Mouse (Mus musculus) CD4-positive, CD25-positive, alpha-beta regulatory T cell, adult 2 months (primary cell): ENCODE measurements around the gene Auh.
A peak's percentile ranks its signal among the peaks of the same experiment; 100 is the strongest.

Source experiments
- DNase-seq: peaks from one replicate; pipeline ENCODE4 v3.0.0-alpha.2; 2012; ENCODE audit warnings: low read depth, low spot score

The Auh gene

DNA sequence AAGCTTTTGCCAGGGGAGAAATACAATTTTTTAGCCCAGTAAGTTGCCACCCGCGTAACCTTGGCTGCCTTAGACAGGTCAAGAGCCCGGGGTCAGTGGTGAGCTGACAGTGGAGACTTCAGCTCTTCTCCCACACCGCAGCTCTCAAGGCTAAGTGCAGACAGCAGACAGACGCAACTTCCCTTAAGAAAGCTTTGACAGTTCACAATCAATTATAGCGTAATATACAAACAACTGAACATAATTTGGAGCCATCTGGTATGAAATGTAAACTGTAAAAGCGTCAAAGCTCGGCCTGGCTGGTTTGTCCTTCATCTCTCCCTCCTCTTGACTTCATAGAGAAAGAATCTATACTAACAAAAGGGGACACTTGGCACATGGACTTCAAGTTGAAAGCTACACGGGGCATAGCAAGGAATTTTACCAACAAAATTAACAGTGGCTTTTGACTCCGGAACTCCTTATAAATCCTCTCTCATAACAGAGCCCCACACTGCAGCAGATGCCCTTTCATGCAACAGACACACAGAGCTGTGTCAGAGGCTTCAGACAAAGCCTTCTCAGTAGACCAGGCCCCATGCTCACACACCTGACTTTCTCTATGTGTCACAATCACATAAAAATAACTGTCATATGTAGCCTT, 85.8 kb downstream of the Auh start:
- DNase-seq, result no peak

DNA sequence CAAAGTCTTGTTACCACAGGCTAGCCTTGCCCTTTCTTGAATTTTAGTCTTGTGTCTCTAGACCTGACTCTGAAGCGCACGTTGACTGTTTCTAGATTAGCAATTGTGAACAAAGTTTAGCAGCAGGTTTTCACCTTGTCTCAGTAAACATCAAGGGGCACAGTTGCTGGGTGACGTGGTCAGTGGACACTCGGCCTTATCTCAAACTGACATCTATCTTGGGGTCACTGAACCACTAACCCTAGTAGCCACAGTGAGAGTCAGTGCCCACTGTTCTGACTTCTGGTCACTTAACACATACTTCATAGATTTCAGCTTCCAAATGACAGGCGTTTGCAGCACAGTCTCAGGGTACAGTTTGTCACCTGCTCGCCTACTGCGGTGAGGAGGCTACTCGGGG, 93.2 kb downstream of the Auh start:
- no peak for DNase-seq

DNA sequence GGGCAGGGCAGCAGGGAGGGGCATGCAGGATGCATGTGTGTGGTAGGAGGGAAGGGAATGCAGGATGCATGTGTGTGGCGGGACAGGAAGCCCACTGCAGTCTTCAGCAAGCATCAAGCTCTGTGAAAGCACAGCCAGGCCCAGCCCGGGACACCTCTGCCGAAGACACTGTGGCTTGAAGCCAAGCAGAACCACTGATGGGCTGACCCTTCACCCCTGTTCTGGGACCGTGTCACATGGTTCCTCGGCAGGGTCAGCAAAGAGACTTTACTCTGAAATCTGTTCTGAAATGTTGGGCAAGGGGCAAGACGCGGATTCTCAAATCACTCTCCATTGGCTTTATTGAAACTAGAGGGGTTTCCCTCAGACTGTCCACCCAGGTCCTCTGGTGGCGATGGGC, 94.9 kb downstream of the Auh start:
- no peak for DNase-seq

DNA sequence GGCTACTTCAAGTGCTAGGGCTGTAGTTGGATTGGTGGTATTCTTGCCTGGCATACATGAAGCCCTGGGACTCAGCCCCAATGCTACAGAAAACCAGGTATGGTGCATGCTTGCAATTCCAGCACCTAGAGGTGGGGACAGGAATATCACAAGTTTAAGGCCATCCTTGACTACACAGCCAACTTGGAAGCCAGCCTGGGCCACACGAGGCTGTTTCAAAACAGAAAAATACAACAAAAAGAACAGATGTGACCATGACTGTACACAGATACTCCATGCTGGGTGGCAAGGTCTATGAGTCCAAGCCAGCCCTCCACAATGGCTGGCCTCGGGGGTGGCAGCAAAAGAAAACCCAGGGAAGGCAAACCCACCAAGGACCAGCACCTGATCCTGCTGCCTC, 95.7 kb downstream of the Auh start:
- DNase-seq, result no peak

DNA sequence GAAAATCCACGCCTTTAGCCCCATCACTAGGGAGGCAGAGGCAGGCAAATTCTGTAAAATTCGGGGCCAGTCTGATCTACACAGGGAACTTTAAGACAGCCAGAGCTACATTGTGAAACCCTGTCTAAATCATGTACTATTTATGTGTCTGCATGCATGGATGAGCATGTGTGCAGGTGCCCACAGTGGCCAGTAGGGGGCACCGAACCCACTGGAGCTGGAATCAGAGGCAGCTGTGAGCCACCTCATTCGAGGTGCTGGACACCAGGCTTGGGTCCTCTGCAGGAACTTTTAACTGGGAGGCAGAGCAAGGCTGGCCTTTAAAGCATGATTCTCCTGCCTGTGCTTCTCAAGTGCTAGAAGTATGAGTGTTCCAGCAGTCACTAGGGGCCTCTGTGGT, 96.3 kb downstream of the Auh start:
- DNase-seq, result peak; percentile 56

DNA sequence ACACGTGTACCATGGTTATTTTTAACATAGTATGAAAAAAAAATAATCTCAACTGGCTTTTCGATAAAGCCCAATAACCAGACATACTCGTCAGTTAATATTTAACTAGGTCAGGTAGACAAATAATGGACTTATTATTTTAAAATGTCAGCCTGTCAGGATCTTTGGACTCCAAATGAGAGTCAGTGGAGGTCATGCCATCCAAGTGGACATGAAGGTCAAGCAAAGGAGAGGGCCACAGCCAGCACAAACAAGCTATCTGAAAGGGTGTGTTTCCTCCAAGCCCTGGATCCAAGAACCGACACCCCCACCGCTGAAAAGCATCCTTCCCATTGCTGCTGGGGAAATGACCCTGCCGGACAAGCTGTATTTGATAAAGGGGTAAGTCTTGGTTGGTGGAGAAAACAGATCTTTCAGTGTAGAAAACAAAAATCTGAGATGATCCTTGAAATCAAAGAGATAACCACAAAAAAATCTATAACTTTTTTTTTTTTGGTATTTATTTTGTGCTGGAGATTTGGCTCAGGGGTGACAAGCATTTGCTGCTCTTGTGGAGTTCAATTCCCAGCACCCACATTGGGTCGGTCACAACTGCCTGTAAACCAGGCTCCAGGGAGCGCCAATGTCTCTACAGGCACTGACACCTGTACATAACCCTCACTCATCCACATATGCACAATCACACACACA, 96.9 kb downstream of the Auh start:
- DNase-seq, result no peak

DNA sequence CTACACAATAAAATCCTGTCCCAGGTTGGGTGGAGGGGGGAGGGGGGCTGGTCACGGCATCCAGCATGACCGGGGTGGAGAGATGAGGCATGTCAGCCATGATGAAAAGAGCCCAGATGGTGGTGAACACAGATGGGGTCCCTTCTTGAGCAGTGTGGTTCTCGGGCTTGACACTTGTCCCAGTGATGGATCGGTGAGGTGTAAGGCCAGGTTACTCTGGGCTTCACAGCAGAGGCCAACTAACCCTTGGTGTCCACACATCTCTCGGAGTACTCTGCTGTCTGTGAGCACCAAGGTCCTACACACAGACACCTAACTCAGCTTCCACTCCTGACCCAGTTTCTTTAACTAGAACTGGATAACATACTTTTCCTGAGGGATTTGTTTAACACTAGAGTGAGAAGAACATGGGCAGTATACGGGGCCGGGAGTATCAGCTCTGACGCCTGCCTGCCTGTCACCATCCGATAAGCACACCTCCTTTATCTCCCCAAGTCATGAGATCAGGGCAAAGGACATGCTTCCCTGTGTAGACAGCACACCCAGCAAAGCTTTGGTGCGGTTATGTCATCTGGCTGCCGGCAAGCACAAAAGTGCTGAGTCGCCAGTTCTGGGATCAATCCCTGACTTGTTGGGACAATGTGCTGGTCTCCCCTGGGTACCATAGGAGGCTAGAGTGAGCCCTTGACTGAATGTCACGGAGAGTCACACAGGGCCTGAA, 98.3 kb downstream of the Auh start:
- DNase-seq, result no peak

DNA sequence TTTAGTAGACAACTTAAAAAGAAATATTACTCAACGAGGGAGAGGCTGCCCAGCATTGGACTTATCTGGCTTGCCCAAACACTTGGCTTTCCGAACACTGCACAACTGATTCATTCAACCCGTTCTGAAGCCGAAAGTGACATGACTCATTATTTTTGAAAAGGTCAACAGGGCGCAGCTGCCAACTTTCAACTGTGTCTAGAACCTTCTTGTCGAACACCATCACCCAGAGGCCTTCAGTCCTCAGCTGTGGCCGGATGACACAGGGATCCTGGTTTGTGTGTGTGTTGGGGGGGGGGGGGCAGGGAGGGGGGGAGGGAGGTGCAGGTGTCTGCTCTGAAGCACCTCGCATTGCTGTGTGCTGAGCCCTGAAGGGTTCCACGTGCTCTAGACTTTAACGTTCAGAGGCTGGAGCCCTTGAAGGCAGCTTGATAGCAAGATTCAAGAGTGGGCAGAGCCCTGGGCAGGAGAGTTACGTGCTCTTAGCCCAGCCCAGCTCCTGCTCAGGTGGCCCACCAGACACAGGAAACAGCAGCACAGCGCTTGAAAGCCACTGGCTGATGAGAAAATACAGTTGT, 100.4 kb downstream of the Auh start:
- peak; percentile 66 for DNase-seq

DNA sequence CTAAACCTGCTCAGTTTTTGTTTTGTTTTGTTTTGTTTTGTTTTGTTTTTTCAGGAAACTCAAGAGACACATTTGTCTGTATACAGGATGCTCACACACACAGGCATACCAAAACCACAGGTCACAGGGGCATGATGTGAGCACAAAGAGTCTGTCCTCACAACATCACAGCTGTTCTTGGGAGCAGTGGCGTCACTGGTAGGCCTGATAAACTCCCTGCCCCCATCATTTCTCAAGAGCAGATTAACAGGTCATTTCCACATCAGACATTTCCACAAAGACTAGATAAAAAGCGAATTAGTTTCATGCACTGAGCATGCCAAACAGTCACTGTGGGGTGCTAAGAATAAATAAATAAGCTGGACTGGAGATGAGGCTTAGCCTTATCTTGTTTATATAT, 101.3 kb downstream of the Auh start:
- peak; percentile 50 for DNase-seq

DNA sequence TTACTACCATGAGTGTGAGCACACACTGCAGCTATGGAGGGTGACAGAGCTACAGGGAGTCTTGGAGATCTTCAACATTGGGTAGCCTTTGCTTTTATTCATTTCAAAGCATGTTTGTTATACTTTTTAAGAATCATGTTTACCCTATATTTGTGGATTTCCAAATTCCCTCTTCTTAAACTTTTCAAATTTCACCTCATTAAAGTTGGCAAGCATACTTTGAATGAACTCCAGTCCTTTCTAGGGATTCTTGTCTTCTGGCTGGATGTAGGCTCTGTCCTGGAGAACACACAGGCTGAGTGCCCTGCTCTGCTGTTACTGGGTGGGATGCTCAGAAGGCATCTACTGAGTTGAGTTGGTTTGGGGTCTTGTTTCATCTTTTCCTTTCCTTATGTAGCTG, 102.8 kb downstream of the Auh start:
- DNase-seq, result no peak

DNA sequence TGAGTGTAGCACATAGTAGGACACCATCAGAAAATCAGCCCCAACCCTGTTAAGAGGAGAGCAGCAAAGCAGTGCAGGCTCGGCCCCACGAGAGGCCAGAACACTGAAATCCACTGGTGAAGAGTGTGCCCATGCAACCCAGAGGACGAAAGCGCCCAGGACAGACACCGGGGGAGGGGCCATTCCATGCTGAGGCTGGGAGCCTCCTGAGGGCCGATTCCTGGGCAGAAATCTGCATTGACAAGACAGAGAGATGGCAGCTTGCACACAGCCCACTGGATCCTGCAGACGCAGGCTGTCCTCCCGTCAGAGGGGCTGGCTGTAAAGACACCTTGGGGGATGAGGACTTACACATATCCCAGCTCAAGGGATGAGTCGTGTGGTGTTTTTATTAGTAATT, 104.7 kb downstream of the Auh start:
- no peak for DNase-seq

DNA sequence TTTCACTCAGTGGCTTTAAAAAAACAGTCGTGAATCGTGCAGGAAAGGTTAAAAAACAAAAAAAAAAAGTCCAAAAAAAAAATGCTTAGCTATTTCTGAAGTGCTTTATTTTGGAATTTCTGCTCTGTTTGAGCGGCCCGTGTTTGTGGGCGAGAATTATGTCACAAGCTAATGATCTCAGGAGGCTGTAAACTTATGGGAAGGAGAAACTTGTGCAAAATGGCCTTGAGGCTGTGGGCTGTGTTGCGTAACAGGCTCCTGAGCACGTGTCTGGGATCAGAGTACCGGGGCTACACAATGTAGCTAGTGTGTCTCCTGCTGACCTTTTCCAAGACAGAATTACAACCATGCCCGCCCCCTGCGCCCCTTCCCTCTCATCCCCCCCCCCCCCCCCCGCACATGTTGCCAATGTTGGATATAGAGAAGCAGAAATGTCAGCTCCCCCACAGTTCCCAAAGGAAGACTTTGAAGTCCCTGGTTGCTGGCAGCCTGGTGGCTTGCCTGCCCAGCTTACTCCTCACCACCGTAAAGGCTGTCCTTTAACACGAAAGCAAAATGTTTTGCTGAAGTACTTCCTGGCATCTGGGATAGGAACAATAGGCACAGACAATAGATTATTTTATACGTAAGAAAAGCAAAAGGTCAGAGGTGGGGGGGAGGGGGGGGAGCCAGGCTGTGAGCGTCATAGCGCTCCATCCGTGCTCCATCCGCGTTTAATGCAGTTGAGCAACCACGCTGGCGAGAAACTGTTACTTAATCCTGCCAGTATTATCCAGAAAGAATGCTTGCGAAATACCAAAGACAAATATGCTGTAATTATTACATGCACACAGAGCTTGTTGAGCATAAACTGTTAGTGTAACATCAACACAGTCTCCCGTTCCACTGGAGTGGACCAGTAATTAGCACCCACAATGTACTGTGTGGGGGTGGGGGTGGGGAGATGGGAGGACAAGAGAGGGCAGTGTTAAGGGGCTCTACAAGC, 107.0 kb downstream of the Auh start:
- DNase-seq, result peak; percentile 48

DNA sequence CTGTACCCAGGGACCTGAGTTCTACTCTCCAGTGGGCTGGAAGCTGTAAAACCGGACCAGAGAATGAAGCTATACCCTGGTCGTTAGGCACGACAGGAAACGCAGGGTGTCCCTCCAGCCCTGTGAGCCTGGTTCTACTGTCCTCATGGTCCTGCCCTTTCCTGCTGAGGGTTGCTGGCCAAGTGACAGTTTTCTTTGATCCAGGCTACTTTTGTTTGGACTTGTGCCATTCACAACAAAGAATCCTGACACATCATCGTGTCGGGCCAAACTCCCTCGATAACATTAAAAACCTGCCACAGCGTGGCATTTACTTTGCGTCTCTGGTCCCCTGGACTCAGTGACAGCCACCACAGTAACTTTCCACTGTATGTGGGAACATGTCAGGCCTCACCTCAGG, 107.9 kb downstream of the Auh start:
- DNase-seq, result no peak

DNA sequence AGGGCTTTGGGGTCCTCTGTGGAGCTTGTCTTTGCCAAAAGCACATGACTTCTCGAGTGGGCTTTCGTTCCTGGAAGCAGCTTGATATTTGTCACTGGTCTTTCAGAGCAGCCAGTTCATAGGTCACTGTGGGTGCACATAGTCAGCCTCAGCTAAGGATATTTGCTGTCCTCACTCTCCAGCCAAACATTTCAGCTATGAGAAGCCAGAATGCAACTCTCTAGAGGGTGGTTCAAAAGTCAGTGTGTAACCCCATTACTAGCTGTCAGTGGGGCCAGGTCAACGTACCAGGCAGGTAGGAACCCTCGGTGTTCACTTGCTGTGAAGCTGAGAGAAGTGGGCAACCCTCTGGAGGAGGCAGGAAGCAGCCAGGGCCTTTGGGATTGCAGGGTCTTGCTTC, 109.6 kb downstream of the Auh start:
- no peak for DNase-seq

DNA sequence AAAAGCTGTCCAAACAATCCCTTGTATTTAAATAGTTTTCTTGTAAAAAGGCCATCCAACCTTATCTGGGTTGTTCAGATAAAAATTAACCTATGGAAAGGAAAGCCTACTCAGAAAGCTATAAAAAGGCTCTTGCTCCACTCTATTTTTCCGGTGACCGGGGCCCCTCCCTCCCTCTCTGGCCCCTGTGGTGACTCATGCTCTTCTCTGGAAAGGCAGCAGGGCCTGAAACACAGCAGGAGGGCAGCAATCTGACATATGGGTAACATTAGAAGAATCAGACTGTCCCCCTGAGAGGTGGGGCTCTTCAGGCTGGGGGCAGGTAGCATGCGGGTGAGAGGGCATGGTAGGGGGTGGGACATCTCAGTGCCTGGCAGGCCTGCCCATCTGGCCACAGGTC, 110.7 kb downstream of the Auh start:
- DNase-seq, result no peak

DNA sequence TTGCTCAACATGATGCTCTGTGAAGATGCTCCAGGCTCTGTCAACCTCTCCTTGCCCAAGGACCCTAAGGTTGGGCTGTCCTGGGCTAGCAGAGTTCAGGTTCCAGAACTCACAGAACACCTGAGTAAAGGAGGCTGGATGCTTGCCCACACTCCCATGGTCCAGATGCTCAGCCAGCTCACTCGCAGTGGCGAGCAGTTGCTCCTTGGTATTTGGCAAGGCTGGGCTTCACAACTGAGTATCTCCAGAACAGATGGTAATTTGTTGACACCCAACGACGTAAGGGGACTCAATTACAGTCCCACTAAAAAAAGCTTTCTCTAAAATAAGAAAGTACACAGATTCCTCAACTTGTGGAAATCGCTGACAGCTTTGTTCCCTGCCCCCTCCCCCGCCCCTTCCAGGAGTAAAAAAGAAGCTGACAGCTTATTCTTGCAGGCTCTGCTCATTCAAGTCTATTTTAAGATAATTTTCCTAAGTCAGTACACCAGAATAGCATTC, 111.4 kb downstream of the Auh start:
- no peak for DNase-seq

DNA sequence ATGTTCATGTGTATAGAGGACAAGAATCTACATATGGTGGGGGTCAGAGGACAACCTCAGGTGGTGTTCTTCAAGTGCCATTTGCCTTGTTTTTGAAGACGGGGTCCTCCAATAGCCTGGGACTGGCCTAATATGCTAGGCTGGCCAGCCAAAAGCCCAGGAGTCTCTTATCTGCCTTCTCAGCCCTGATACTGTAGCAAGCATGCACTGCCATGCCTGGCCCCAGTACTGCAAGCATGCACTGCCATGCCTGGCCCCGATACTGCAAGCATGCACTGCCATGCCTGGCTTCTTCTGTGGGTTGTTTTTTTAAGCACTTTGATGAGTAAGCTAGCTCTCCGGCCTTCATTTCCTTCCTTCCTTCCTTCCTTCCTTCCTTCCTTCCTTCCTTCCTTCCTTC, 115.7 kb downstream of the Auh start:
- no peak for DNase-seq

DNA sequence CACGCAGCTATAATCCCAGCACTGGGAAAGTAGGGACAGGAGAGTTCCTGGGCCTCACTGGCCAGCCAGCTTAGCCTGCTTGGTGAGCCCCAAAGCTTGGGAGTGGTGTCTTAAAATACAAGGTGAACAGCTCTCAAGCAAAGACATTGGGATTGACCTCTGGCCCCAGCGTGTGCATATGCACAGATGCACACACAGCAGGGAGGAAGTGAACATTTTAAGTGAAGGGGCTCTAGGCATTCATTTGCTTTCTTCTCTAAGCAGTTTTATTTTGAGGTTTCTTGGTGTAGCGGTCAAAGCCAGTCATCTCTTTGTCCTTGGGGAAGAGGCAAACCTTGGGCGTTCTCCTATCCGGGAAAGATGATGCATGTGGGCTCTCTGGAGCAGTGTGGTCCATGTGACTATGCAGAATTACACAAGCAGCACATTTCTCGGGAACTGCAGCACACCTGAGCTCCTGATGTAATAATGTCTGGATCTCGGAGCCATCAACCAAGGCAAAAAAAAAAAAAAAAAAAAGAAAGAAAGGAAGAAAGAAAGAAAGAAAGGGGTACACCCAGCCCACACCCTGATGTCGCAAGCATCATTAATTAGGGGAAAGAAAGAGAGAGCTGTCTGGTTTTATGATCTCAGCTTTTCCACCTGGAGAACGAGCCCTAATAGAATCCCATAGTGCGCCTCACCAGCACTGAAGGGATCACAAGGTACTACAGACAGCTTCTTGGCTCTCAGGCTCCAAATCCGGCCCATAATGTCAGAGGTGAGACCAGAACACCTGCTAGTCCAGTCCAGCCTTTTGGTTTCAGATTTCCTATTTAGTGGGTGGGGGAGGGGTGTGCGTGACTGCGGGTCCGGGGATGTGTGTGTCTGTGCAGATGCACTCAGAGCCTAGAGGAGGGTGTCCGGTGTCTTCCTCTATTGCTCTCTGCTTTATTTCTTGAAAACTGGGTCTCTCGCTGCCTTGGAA, 116.6 kb downstream of the Auh start:
- no peak for DNase-seq

DNA sequence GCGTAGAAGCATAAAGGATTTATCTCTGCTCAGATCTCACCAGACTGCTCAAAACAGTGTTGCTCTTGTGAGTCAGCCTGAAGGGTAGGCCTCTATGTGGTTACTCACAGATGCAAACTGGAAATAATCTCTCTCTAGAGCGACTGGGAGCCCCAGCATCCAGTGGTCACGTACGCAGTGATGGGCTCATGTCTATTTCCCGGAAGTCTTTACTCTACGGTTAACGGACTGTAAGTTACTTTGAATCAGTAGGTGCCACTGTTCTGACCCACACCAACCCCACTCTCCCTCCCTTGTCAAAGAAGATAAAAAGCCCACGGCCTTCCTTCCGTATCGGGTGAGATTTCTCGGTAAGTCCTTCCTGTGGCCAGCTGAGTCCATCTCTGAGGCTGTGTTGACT, 121.8 kb downstream of the Auh start:
- peak; percentile 56 for DNase-seq

DNA sequence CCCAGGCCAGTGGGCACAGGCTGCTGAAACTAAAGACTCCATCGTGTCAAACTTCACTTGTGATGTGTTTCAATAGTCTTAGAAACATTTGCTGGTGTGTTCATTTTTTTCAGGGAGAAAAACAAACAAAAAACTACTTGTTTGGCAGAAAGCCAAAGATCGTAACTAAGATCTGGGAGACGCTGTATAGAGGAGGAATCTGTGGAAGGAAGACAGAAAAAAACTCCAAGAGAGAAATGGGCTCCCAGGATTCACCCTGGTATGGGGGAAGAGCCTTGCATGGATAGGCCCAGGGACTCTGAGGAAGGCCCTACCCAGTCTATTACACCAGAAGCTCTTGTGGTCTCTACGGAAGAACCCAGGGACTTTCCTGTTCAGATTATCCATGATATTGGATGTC, 123.5 kb downstream of the Auh start:
- DNase-seq, result no peak
